Mouse (Mus musculus): ENCODE measurements around the gene Dspp. TPM values are rescaled to one million over a fixed set of nuclear protein-coding genes. Genes with fewer than 3 reads are reported as not detected.

Gene Dspp
- total RNA-seq, 2 experiments from 2014 or later: not detected

DNA sequence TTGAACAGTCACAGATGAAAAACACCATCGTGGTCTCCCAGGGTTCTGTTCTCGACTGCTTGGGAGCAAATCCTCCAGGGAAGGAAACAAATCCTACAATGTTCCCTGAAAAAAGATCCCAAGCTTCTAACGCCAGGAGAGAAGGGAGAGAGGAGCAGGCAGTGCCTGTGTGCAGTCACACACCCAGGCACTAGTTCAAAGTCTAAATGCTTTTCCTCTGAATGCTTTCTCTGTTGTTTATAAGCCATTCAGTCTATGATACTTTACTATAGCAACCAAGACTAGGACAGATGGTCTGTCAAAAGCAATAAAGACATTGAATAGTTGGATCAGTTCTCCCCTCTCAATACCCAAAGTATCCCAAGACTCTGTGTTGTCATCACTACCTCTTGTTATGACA, 16.8 kb downstream of the Dspp start:
- no peak for ATAC-seq (replicated peaks; ENCODE audit: low FRiP score, poor library complexity, severe bottlenecking)

GRCm38 (mm10) chr5:104195086-104195485, 24.6 kb downstream of the Dspp start:
- no peak for ATAC-seq (replicated peaks; ENCODE audit: low FRiP score, poor library complexity, severe bottlenecking)

GRCm38 (mm10) chr5:104201153-104201950, 30.8 kb downstream of the Dspp start:
- no peak for ATAC-seq (replicated peaks; ENCODE audit: low FRiP score, poor library complexity, severe bottlenecking)

- ATAC-seq (replicated peaks; ENCODE audit: low FRiP score, poor library complexity, severe bottlenecking): no peak
Measured at GRCm38 (mm10) chr5:104202351-104202750, 31.8 kb downstream of the Dspp start, which contains the start of gene Dmp1. Gene Dmp1, plus strand, starts transcription at chr5:104202613.

DNA sequence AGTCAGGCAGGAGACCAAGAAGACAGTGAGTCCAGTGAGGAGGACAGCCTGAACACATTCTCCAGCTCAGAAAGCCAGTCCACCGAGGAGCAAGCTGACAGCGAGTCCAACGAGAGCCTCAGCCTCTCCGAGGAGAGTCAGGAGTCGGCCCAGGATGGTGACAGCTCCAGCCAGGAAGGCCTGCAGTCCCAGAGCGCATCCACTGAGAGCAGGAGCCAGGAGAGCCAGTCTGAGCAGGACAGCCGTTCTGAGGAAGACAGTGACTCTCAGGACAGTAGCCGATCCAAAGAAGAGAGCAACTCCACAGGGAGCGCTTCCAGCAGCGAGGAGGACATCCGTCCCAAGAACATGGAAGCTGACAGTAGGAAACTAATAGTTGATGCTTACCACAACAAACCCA, 42.0 kb downstream of the Dspp start:
- no peak for ATAC-seq (replicated peaks; ENCODE audit: low FRiP score, poor library complexity, severe bottlenecking)

DNA sequence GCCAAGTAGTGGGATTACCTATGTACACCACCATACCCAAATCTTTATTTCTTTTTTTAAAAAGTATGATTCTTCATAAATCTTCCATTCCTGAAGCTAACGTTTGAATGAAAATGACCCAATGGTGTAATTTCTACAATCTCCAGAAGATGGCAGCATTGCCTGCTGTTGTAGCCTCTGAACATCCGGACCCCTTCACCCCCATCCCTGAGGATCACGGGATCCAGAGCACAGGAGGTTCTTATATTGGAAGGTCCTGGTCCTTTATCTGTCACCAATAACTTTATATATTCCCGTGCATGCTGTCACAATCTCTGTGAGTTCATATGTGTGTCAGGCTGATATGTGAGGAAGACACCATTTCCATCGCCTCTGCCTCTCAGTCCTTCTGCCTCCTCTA, 48.4 kb downstream of the Dspp start:
- ATAC-seq (replicated peaks; ENCODE audit: low FRiP score, poor library complexity, severe bottlenecking): no peak

GRCm38 (mm10) chr5:104224299-104224698, 53.8 kb downstream of the Dspp start:
- no peak for ATAC-seq (replicated peaks; ENCODE audit: low FRiP score, poor library complexity, severe bottlenecking)

DNA sequence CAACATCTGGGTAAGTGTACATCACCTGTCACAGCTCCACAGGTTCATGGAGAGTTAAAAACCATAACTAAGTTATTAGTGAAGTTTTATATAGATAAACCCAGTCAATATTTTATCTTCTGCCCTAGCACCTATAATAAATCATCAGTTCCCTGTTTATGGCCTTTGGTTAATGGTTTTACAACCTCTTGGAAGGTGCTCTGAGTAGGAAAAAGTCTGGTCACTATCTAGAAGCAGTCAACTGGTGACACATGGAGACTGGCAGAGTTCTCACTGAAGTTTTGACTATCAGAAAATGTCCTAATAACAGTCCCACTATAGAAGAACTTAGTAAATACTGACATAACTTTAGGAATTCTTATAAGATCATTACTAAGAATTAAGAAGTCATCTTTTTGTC, 54.2 kb downstream of the Dspp start:
- ATAC-seq (replicated peaks; ENCODE audit: low FRiP score, poor library complexity, severe bottlenecking): no peak

DNA sequence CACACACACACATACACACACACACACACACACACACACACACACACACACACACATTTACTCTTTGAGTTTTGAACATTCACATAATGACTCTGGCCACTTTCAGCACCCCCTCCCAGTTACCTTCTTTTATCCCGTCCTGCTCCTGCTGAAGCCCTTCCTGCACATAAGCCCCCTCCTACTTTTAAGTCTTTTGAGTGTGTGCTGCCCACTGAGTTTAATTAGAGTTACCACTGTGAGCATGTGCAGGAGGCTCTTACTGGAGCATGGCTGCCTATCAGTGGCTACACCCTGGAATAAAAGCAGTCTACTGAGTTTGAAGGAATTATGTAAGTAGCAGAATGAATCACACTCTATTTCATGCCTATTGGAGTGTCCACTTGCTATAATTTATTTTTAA, 58.0 kb downstream of the Dspp start:
- ATAC-seq (replicated peaks; ENCODE audit: low FRiP score, poor library complexity, severe bottlenecking): no peak

Other genes with a start within 250 kb of the Dspp start
- not detected in 2 replicates for gene Hsd17b13, start 193.3 kb upstream of the Dspp start, total RNA-seq (2015; ENCODE audit: low replicate concordance)
- not detected in 2 replicates for gene Hsd17b13, start 193.3 kb upstream of the Dspp start, total RNA-seq (2017; ENCODE audit: low replicate concordance)
- gene Hsd17b11, start 148.8 kb upstream of the Dspp start, total RNA-seq (2015; ENCODE audit: low replicate concordance): 10.8 and 18.0 TPM in 2 replicates
- gene Hsd17b11, start 148.8 kb upstream of the Dspp start, total RNA-seq (2017; ENCODE audit: low replicate concordance): 4.7 and 9.0 TPM in 2 replicates
- 51.6 and 69.9 TPM in 2 replicates for gene Nudt9, start 124.4 kb upstream of the Dspp start, total RNA-seq (2015; ENCODE audit: low replicate concordance)
- gene Nudt9, start 124.4 kb upstream of the Dspp start, total RNA-seq (2017; ENCODE audit: low replicate concordance): 59.2 and 61.9 TPM in 2 replicates
- gene Gm17660, start 93.1 kb upstream of the Dspp start, total RNA-seq (2015; ENCODE audit: low replicate concordance): not detected in 2 replicates
- not detected in 2 replicates for gene Gm17660, start 93.1 kb upstream of the Dspp start, total RNA-seq (2017; ENCODE audit: low replicate concordance)
- gene Sparcl1, start 57.0 kb upstream of the Dspp start, total RNA-seq (2015; ENCODE audit: low replicate concordance): not detected in 2 replicates
- gene Sparcl1, start 57.0 kb upstream of the Dspp start, total RNA-seq (2017; ENCODE audit: low replicate concordance): not detected in 2 replicates
- not detected in 2 replicates for gene Dmp1, start 31.9 kb downstream of the Dspp start, total RNA-seq (2015; ENCODE audit: low replicate concordance)
- gene Dmp1, start 31.9 kb downstream of the Dspp start, total RNA-seq (2017; ENCODE audit: low replicate concordance): not detected in 2 replicates
- gene Ibsp, start 128.5 kb downstream of the Dspp start, total RNA-seq (2015; ENCODE audit: low replicate concordance): 2.9 and 10.8 TPM in 2 replicates
- gene Ibsp, start 128.5 kb downstream of the Dspp start, total RNA-seq (2017; ENCODE audit: low replicate concordance): 2.4 and 12.1 TPM in 2 replicates
- gene Mepe, start 154.6 kb downstream of the Dspp start, total RNA-seq (2015; ENCODE audit: low replicate concordance): not detected in 2 replicates
- gene Mepe, start 154.6 kb downstream of the Dspp start, total RNA-seq (2017; ENCODE audit: low replicate concordance): not detected in 2 replicates